Mouse (Mus musculus): Measurements from ENCODE around the gene Lingo1. TPM values are rescaled to one million over a fixed set of nuclear protein-coding genes. Genes with fewer than 3 reads are reported as not detected.
A peak's percentile ranks its signal among the peaks of the same experiment; 100 is the strongest.

The Lingo1 gene
- polyA plus RNA-seq (2012; fragmentation: generic; extraction: Trizol), result 1.2 TPM

- Histone ChIP-seq H3K27me3 (ENCODE audit: control insufficient read depth, insufficient read depth, insufficient read length) (peaks cover 70% of the 10 kb centered on the region), H3K4me3 (no peak within 1 kb of the TSS), H3K79me2 (ENCODE audit: control insufficient read depth, insufficient read depth) (no peaks in the 10 kb centered on the region), H3ac (ENCODE audit: control insufficient read depth, insufficient read length) (no peak within 1 kb of the TSS), H3K4me2 (ENCODE audit: low read depth) (no peak within 1 kb of the TSS), H3K36me3 (ENCODE audit: control insufficient read depth, insufficient read depth) (no peaks in the 10 kb centered on the region)
- no peak for TF ChIP-seq MAX (IDR thresholded peaks at IDR 0.05; ENCODE audit: low read depth)
- TF ChIP-seq MYOG (IDR thresholded peaks at IDR 0.05; ENCODE audit: control insufficient read depth in 1 of 3, insufficient read depth in 1 of 3, insufficient read length in 2 of 3, low read depth in 2 of 3), result no peak
- TF ChIP-seq TCF12 (IDR thresholded peaks at IDR 0.05; ENCODE audit: insufficient read depth, poor library complexity, severe bottlenecking), result no peak
- no peak for TF ChIP-seq E2F4 (IDR thresholded peaks at IDR 0.05; ENCODE audit: insufficient read depth)
- no peak for TF ChIP-seq TCF3 (IDR thresholded peaks at IDR 0.05; ENCODE audit: insufficient read length, low read depth)
- TF ChIP-seq CEBPB (IDR thresholded peaks at IDR 0.05; ENCODE audit: insufficient read depth, poor library complexity, severe bottlenecking), result no peak
- TF ChIP-seq POLR2A (IDR thresholded peaks at IDR 0.05; ENCODE audit: insufficient read length, low read depth), result no peak
- TF ChIP-seq POLR2AphosphoS2 (IDR thresholded peaks at IDR 0.05; ENCODE audit: insufficient read length, low read depth), result no peak
- no peak for TF ChIP-seq USF1 (IDR thresholded peaks at IDR 0.05; ENCODE audit: low read depth)
- no peak for TF ChIP-seq SRF (IDR thresholded peaks at IDR 0.05; ENCODE audit: control insufficient read depth, insufficient read length, low read depth)
- no peak for TF ChIP-seq MYOD1 (IDR thresholded peaks at IDR 0.05; ENCODE audit: control insufficient read depth in 1 of 3, insufficient read length in 2 of 3, low read depth in 2 of 3)
- TF ChIP-seq REST (IDR thresholded peaks at IDR 0.05; ENCODE audit: insufficient read depth, insufficient read length), result no peak
These were observed at the start of gene Lingo1 for GRCm38 (mm10) chr9:56795721-56796655. TSS of gene Lingo1 (minus strand) at chr9:56796468.

GRCm38 (mm10) chr9:56844644-56845043 lies 48.4 kb upstream of the Lingo1 start:
- Histone ChIP-seq H3K4me2 (ENCODE audit: low read depth) (no peak overlapping the region), H3ac (ENCODE audit: control insufficient read depth, insufficient read length) (no peak overlapping the region), H3K36me3 (ENCODE audit: control insufficient read depth, insufficient read depth) (no peaks in the 10 kb centered on the region), H3K27me3 (ENCODE audit: control insufficient read depth, insufficient read depth, insufficient read length) (peaks cover 4% of the 10 kb centered on the region), H3K79me2 (ENCODE audit: control insufficient read depth, insufficient read depth) (no peaks in the 10 kb centered on the region), H3K4me3 (no peak overlapping the region)
- TF ChIP-seq SRF (IDR thresholded peaks at IDR 0.05; ENCODE audit: control insufficient read depth, insufficient read length, low read depth), result no peak
- no peak for TF ChIP-seq MYOG (IDR thresholded peaks at IDR 0.05; ENCODE audit: control insufficient read depth in 1 of 3, insufficient read depth in 1 of 3, insufficient read length in 2 of 3, low read depth in 2 of 3)
- TF ChIP-seq MAX (IDR thresholded peaks at IDR 0.05; ENCODE audit: low read depth), result no peak
- no peak for TF ChIP-seq CEBPB (IDR thresholded peaks at IDR 0.05; ENCODE audit: insufficient read depth, poor library complexity, severe bottlenecking)
- no peak for TF ChIP-seq REST (IDR thresholded peaks at IDR 0.05; ENCODE audit: insufficient read depth, insufficient read length)
- no peak for TF ChIP-seq POLR2AphosphoS2 (IDR thresholded peaks at IDR 0.05; ENCODE audit: insufficient read length, low read depth)
- no peak for TF ChIP-seq USF1 (IDR thresholded peaks at IDR 0.05; ENCODE audit: low read depth)
- no peak for TF ChIP-seq E2F4 (IDR thresholded peaks at IDR 0.05; ENCODE audit: insufficient read depth)
- no peak for TF ChIP-seq MYOD1 (IDR thresholded peaks at IDR 0.05; ENCODE audit: control insufficient read depth in 1 of 3, insufficient read length in 2 of 3, low read depth in 2 of 3)
- no peak for TF ChIP-seq TCF3 (IDR thresholded peaks at IDR 0.05; ENCODE audit: insufficient read length, low read depth)
- TF ChIP-seq POLR2A (IDR thresholded peaks at IDR 0.05; ENCODE audit: insufficient read length, low read depth), result no peak
- TF ChIP-seq TCF12 (IDR thresholded peaks at IDR 0.05; ENCODE audit: insufficient read depth, poor library complexity, severe bottlenecking), result no peak

- Histone ChIP-seq H3ac (ENCODE audit: control insufficient read depth, insufficient read length) (no peak overlapping the region), H3K27me3 (ENCODE audit: control insufficient read depth, insufficient read depth, insufficient read length) (peaks cover 10% of the 10 kb centered on the region), H3K36me3 (ENCODE audit: control insufficient read depth, insufficient read depth) (no peaks in the 10 kb centered on the region), H3K4me3 (no peak overlapping the region), H3K4me2 (ENCODE audit: low read depth) (peak overlapping the region; percentile 72), H3K79me2 (ENCODE audit: control insufficient read depth, insufficient read depth) (no peaks in the 10 kb centered on the region)
- TF ChIP-seq TCF3 (IDR thresholded peaks at IDR 0.05; ENCODE audit: insufficient read length, low read depth) (no peak), CEBPB (IDR thresholded peaks at IDR 0.05; ENCODE audit: insufficient read depth, poor library complexity, severe bottlenecking) (no peak), REST (IDR thresholded peaks at IDR 0.05; ENCODE audit: insufficient read depth, insufficient read length) (no peak), TCF12 (IDR thresholded peaks at IDR 0.05; ENCODE audit: insufficient read depth, poor library complexity, severe bottlenecking) (no peak), POLR2A (IDR thresholded peaks at IDR 0.05; ENCODE audit: insufficient read length, low read depth) (no peak), MYOG (IDR thresholded peaks at IDR 0.05; ENCODE audit: control insufficient read depth in 1 of 3, insufficient read depth in 1 of 3, insufficient read length in 2 of 3, low read depth in 2 of 3) (peak in 2 of 3 experiments; percentile 34 to 59), MAX (IDR thresholded peaks at IDR 0.05; ENCODE audit: low read depth) (no peak), E2F4 (IDR thresholded peaks at IDR 0.05; ENCODE audit: insufficient read depth) (no peak), POLR2AphosphoS2 (IDR thresholded peaks at IDR 0.05; ENCODE audit: insufficient read length, low read depth) (no peak), MYOD1 (IDR thresholded peaks at IDR 0.05; ENCODE audit: control insufficient read depth in 1 of 3, insufficient read length in 2 of 3, low read depth in 2 of 3) (peak in 2 of 3 experiments; percentile 63 to 88), SRF (IDR thresholded peaks at IDR 0.05; ENCODE audit: control insufficient read depth, insufficient read length, low read depth) (no peak), USF1 (IDR thresholded peaks at IDR 0.05; ENCODE audit: low read depth) (peak; percentile 37)
These were observed 47.5 kb upstream of the Lingo1 start for GRCm38 (mm10) chr9:56843679-56844188.

- H3K79me2 ChIP-seq (ENCODE audit: control insufficient read depth, insufficient read depth), result no peaks in the 10 kb centered on the region
- no peak overlapping the region for H3K4me2 ChIP-seq (ENCODE audit: low read depth)
- H3K36me3 ChIP-seq (ENCODE audit: control insufficient read depth, insufficient read depth), result no peaks in the 10 kb centered on the region
- H3K27me3 ChIP-seq (ENCODE audit: control insufficient read depth, insufficient read depth, insufficient read length), result peaks cover 10% of the 10 kb centered on the region
- H3K4me3 ChIP-seq, result no peak overlapping the region
- TF ChIP-seq REST (IDR thresholded peaks at IDR 0.05; ENCODE audit: insufficient read depth, insufficient read length) (no peak), SRF (IDR thresholded peaks at IDR 0.05; ENCODE audit: control insufficient read depth, insufficient read length, low read depth) (no peak), MAX (IDR thresholded peaks at IDR 0.05; ENCODE audit: low read depth) (no peak), TCF3 (IDR thresholded peaks at IDR 0.05; ENCODE audit: insufficient read length, low read depth) (no peak), E2F4 (IDR thresholded peaks at IDR 0.05; ENCODE audit: insufficient read depth) (no peak), POLR2AphosphoS2 (IDR thresholded peaks at IDR 0.05; ENCODE audit: insufficient read length, low read depth) (no peak), TCF12 (IDR thresholded peaks at IDR 0.05; ENCODE audit: insufficient read depth, poor library complexity, severe bottlenecking) (no peak), USF1 (IDR thresholded peaks at IDR 0.05; ENCODE audit: low read depth) (no peak), MYOG (IDR thresholded peaks at IDR 0.05; ENCODE audit: control insufficient read depth in 1 of 3, insufficient read depth in 1 of 3, insufficient read length in 2 of 3, low read depth in 2 of 3) (no peak), MYOD1 (IDR thresholded peaks at IDR 0.05; ENCODE audit: control insufficient read depth in 1 of 3, insufficient read length in 2 of 3, low read depth in 2 of 3) (no peak), CEBPB (IDR thresholded peaks at IDR 0.05; ENCODE audit: insufficient read depth, poor library complexity, severe bottlenecking) (no peak), POLR2A (IDR thresholded peaks at IDR 0.05; ENCODE audit: insufficient read length, low read depth) (no peak)
- H3ac ChIP-seq (ENCODE audit: control insufficient read depth, insufficient read length), result no peak overlapping the region
These were observed 46.0 kb upstream of the Lingo1 start for GRCm38 (mm10) chr9:56842303-56842719.

Measured in myocyte (in vitro differentiated cells).